Mouse (Mus musculus) CD4-positive, CD25-positive, alpha-beta regulatory T cell, adult 4 months (primary cell): ENCODE results near the gene Vipas39. TPM values are rescaled to one million over a fixed set of nuclear protein-coding genes. Genes with fewer than 3 reads are reported as not detected.

Source experiments
- ATAC-seq: one replicate; pipeline ENCODE4 v1.8.0; 2017
- polyA plus RNA-seq, 2 experiments: library from polyadenylated mRNA; unstranded; fragments of 100-300 nt; shearing (Covaris generic); gene quantifications; one replicate each; pipeline ENCODE4 v1.2.1; 2017

Vipas39 gene
- polyA plus RNA-seq, 2 experiments from 2014 or later = 42.1 to 55.2 TPM

DNA sequence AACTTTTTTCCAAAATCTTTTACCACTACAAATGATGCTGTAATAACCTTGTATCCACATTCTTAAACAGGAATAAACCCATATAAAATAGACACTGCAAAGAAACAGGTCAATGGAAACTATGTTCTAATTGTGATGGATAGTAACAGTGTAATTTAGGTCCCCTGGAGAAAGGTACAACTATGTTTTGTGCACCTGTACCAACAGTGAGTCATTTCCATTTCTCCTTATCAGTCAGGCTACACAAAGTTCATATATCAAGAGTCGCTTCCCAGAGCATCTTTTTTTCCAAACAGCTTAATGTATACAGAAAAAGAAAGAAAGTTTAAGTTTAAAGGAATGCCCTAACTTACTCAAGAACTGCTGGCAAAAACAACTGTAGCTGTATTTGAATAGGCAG is 71.0 kb downstream of the Vipas39 start:
- ATAC-seq = no peak

DNA sequence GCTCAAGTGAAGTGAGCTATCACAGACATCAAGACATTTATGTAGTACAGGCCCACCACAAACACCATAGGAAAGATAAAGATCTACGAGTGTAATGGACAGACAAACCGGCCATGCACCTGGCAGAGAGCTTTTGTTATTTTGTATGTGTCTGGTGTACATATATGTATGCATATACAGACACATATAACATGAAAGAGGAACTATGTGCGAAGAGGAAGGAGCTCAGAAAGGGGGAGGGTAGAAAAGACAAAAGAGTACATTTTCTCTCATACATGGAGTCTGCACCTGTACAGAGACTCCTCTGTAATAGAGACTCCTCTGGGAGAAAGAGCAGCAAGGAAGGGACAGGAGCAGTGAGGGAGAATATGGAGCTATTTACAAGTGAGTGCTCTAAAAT is 73.0 kb downstream of the Vipas39 start:
- ATAC-seq = no peak

Other genes with a start within 250 kb of the Vipas39 start
- gene Tmem63c, start 244.9 kb downstream of the Vipas39 start, polyA plus RNA-seq = 1 to 10 TPM in 1 of 2 experiments, under 1 TPM in 1; 0.54 to 1.1 TPM
- gene Ngb, start 163.7 kb downstream of the Vipas39 start, polyA plus RNA-seq = not detected
- 10 to 100 TPM; 13.8 to 21.4 TPM for gene Gstz1, start 119.1 kb downstream of the Vipas39 start, polyA plus RNA-seq
- gene Pomt2, start 118.3 kb downstream of the Vipas39 start, polyA plus RNA-seq = 1 to 10 TPM in 1 of 2 experiments, under 1 TPM in 1; 0.89 to 1.1 TPM
- gene Samd15, start 66.5 kb downstream of the Vipas39 start, polyA plus RNA-seq = 1 to 10 TPM in 1 of 2 experiments, not detected in 1; 5.3 TPM
- 1 to 10 TPM; 2.2 to 3.4 TPM for gene Tmed8, start 65.8 kb downstream of the Vipas39 start, polyA plus RNA-seq
- gene Noxred1, start 27.5 kb downstream of the Vipas39 start, polyA plus RNA-seq = 1 to 10 TPM in 1 of 2 experiments, under 1 TPM in 1; 0.73 to 1.5 TPM
- 100 to 1,000 TPM; 146 to 154 TPM for gene Ahsa1, start 223 bp upstream of the Vipas39 start, polyA plus RNA-seq
- not detected for gene Ism2, start 33.4 kb upstream of the Vipas39 start, polyA plus RNA-seq
- gene Sptlc2, start 122.1 kb upstream of the Vipas39 start, polyA plus RNA-seq = 10 to 100 TPM; 56.8 to 71.9 TPM
- gene Slirp, start 177.6 kb upstream of the Vipas39 start, polyA plus RNA-seq = 100 to 1,000 TPM in 1 of 2 experiments, 10 to 100 TPM in 1; 63.8 to 113 TPM
- 10 to 100 TPM; 63.6 to 82.0 TPM for gene Alkbh1, start 177.8 kb upstream of the Vipas39 start, polyA plus RNA-seq
- 100 to 1,000 TPM; 245 TPM for gene Snw1, start 206.0 kb upstream of the Vipas39 start, polyA plus RNA-seq
- gene Gm5788, start 228.5 kb upstream of the Vipas39 start, polyA plus RNA-seq = not detected
- gene Gm8300, start 248.1 kb upstream of the Vipas39 start, polyA plus RNA-seq = not detected